Mouse (Mus musculus) small intestine, adult 2 months (tissue): ENCODE data around the gene Il13ra1.

Experiments used
- CTCF ChIP-seq: fragments of 200-500 bp; IDR thresholded peaks from 2 replicates; pipeline ENCODE4 v1.5.1; 2012; ENCODE audit warnings: low read depth, mild to moderate bottlenecking, control low read depth, inconsistent platforms, low read length, moderate library complexity, mixed read lengths; ENCODE audit not compliant: insufficient replicate concordance, insufficient read length; ENCODE audit errors: extremely low read depth
- POLR2A ChIP-seq: fragments of 200-500 bp; IDR thresholded peaks from 2 replicates; pipeline ENCODE4 v1.6.1; 2012; ENCODE audit warnings: low read depth, mild to moderate bottlenecking, control low read depth, inconsistent platforms, low read length, moderate library complexity

DNA sequence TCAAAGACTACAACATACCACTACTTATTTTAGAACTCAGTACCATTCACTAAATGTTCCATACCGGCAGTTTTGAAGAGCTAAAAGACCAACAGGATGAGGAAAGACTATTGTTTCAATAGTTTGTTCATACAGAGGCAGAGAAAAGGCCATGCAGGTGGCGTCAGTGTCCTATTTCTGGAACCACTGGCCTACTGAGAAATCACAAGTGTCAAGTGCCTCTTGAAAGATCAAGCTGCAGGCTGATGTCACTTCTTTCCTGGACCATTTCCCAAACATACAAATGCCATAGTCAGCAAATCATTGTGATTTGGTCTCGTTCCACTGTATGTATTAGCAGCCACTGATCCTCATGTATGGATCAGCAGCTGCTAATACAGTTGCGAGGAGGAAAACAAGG, 34.8 kb downstream of the Il13ra1 start:
- TF ChIP-seq CTCF (no peak), POLR2A (no peak)
